Mouse (Mus musculus): ENCODE results near the gene Iqgap1. TPM values are rescaled to one million over a fixed set of nuclear protein-coding genes. Genes with fewer than 3 reads are reported as not detected.
A peak's percentile ranks its signal among the peaks of the same experiment; 100 is the strongest.

The Iqgap1 gene
- polyA plus RNA-seq (2012; rRNA removed) = 51.7 and 64.7 TPM in 2 replicates

GRCm38 (mm10) chr7:80825843-80826403, at the start of gene Iqgap1:
Gene Iqgap1, minus strand, starts transcription at chr7:80825974.
- DNase-seq (ENCODE audit: low spot score) = no peak

GRCm38 (mm10) chr7:80873631-80874030, 47.9 kb upstream of the Iqgap1 start:
- no peak for DNase-seq (ENCODE audit: low spot score)

- DNase-seq (ENCODE audit: low spot score) = no peak
Measured at GRCm38 (mm10) chr7:80873038-80873437, 47.3 kb upstream of the Iqgap1 start.

GRCm38 (mm10) chr7:80868686-80869085, 42.9 kb upstream of the Iqgap1 start:
- DNase-seq (ENCODE audit: low spot score) = no peak

GRCm38 (mm10) chr7:80866514-80867147, 40.9 kb upstream of the Iqgap1 start:
- DNase-seq (ENCODE audit: low spot score) = no peak

- DNase-seq (ENCODE audit: low spot score) = no peak
Measured at GRCm38 (mm10) chr7:80865521-80865920, 39.7 kb upstream of the Iqgap1 start.

- DNase-seq (ENCODE audit: low spot score) = no peak
Measured at GRCm38 (mm10) chr7:80864831-80865230, 39.1 kb upstream of the Iqgap1 start.

- DNase-seq (ENCODE audit: low spot score) = no peak
Measured at GRCm38 (mm10) chr7:80864151-80864550, 38.4 kb upstream of the Iqgap1 start.

GRCm38 (mm10) chr7:80863520-80863919, 37.7 kb upstream of the Iqgap1 start:
- no peak for DNase-seq (ENCODE audit: low spot score)

- no peak for DNase-seq (ENCODE audit: low spot score)
Measured at GRCm38 (mm10) chr7:80862475-80862874, 36.7 kb upstream of the Iqgap1 start.

- DNase-seq (ENCODE audit: low spot score) = peak; percentile 83
Measured at GRCm38 (mm10) chr7:80860729-80861274, 35.0 kb upstream of the Iqgap1 start, which contains the start of gene Zscan2. Gene Zscan2, plus strand, starts transcription at chr7:80860920.

- DNase-seq (ENCODE audit: low spot score) = no peak
Measured at GRCm38 (mm10) chr7:80860227-80860626, 34.5 kb upstream of the Iqgap1 start.

- DNase-seq (ENCODE audit: low spot score) = peak; percentile 62
Measured at GRCm38 (mm10) chr7:80857181-80857580, 31.4 kb upstream of the Iqgap1 start.

- DNase-seq (ENCODE audit: low spot score) = no peak
Measured at GRCm38 (mm10) chr7:80855316-80855715, 29.5 kb upstream of the Iqgap1 start.

- DNase-seq (ENCODE audit: low spot score) = no peak
Measured at GRCm38 (mm10) chr7:80853218-80853617, 27.4 kb upstream of the Iqgap1 start.

GRCm38 (mm10) chr7:80850520-80850919, 24.7 kb upstream of the Iqgap1 start:
- DNase-seq (ENCODE audit: low spot score) = no peak

GRCm38 (mm10) chr7:80849710-80850109, 23.9 kb upstream of the Iqgap1 start:
- no peak for DNase-seq (ENCODE audit: low spot score)

GRCm38 (mm10) chr7:80849267-80849666, 23.5 kb upstream of the Iqgap1 start:
- no peak for DNase-seq (ENCODE audit: low spot score)

- no peak for DNase-seq (ENCODE audit: low spot score)
Measured at GRCm38 (mm10) chr7:80846709-80847108, 20.9 kb upstream of the Iqgap1 start.

- DNase-seq (ENCODE audit: low spot score) = no peak
Measured at GRCm38 (mm10) chr7:80846280-80846678, 20.5 kb upstream of the Iqgap1 start.

- DNase-seq (ENCODE audit: low spot score) = no peak
Measured at GRCm38 (mm10) chr7:80845621-80846279, 20.0 kb upstream of the Iqgap1 start.

GRCm38 (mm10) chr7:80844691-80845090, 18.9 kb upstream of the Iqgap1 start:
- DNase-seq (ENCODE audit: low spot score) = no peak
